Mouse (Mus musculus): ENCODE measurements around the gene Ttc7. TPM values are rescaled to one million over a fixed set of nuclear protein-coding genes. Genes with fewer than 3 reads are reported as not detected.

The Ttc7 gene
- total RNA-seq, 1 experiment from 2014 or later: 42.8 TPM

DNA sequence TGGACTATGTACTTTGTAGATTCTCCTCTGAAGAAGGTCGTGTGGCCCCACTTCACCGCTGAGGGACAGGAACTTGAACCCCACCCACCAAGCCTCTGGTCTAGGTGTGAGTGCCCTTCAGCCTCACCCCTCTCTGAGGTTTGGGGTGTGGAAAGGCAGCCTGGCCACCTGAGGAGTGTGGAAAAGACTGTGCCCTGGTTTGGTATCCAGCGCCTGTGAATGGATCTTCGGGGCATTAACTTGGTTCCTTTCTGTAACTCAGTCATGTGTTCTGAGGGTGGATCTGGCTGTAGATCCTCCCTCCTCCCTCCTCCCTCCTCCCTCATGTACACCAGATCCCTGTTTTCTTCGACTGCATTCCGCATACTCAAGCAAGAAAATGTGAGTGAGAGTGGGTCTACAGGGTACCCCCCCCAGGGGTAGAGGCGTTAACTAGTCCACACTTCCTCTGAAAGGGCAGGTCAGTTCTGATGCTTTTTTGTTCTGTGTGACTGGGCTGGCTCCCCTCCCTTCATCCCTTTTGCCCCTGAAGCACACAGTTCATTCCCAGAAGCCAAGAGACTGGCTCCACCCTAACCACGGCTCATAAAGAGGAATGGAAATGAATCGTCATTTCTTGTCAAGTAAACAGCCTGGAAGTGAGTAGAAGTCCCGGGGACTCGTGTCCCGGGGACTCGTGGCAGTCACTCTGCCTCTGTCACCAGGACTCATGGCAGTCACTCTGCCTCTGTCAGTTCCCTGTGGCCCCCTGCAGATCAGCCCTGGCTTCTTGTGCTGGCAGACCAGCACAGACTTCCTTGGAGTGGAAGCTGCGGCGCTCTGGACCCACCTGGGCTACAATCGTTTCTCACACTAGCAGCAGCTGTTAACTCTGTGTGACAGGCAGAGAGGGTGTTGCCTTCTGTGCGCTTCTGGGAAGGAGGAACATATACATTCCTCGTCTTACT is 30.5 kb downstream of the Ttc7 start:
- ATAC-seq (replicated peaks; ENCODE audit: low read depth, poor library complexity, severe bottlenecking): no peak

DNA sequence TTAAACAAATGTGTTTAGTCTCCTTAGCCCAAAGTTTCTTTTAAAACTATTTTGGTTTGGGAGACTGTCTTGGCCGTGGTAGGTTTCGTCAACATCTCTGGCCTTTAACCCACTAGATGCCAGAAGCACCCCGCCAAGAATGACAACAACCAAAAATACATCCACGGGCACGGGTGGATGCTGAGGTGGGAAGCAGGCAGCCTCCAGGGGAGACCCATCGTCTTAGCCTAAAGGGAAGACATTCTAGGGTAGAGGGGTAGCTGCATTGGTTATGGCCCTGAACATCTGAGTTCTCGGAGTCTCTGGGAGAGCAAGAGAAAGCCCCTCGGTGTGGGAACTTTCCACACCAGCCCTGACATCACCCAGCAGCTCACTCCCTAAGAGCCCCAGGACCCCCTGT is 31.4 kb downstream of the Ttc7 start:
- no peak for ATAC-seq (replicated peaks; ENCODE audit: low read depth, poor library complexity, severe bottlenecking)

DNA sequence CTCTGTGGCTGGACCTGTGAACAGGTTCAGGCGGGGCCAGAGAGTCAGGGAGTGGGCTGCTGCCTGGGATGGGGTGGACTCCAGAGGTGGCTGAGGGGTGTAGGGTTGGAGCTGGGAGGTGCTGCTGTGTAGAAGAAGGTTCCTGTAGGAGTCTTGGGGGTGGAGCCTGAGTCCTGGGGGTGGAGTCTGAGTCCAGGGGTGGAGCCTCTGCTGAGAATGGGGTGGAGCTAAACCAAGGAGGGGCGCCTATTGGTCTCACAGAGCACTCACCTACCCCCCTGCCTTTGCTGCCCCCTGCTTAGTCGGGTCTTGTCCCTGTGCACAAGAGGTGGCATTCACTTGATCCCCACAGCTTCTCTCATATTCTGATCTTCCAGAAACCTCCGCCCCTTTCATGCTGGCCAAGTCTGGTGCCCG is 31.9 kb downstream of the Ttc7 start:
- ATAC-seq (replicated peaks; ENCODE audit: low read depth, poor library complexity, severe bottlenecking): peak; percentile 46

DNA sequence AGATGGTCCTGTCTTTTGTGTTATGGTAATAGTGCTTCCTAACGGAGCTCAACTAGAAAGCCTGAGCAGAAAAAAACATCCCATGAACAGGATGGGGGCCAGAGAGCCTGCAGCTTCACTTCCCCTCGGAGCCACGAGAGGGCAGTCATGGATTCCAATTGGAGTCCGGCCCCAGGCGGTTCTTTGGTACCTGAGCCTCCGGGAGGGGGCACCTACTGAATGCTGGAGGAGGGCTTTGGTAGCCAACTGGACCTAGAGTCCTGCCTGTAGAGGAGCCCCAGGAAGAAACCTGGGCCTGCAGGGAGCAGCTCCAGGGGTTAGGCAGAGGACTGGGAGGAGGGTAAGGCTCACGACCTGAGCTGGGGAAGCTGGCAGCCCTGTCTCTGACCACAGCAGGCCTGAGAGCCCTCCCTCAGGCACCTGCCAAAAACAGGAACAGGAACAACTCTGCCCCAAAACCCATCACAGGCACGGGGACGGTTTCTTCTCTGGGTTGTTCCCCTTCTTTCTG is 32.4 kb downstream of the Ttc7 start:
- peak; percentile 87 for ATAC-seq (replicated peaks; ENCODE audit: low read depth, poor library complexity, severe bottlenecking)

DNA sequence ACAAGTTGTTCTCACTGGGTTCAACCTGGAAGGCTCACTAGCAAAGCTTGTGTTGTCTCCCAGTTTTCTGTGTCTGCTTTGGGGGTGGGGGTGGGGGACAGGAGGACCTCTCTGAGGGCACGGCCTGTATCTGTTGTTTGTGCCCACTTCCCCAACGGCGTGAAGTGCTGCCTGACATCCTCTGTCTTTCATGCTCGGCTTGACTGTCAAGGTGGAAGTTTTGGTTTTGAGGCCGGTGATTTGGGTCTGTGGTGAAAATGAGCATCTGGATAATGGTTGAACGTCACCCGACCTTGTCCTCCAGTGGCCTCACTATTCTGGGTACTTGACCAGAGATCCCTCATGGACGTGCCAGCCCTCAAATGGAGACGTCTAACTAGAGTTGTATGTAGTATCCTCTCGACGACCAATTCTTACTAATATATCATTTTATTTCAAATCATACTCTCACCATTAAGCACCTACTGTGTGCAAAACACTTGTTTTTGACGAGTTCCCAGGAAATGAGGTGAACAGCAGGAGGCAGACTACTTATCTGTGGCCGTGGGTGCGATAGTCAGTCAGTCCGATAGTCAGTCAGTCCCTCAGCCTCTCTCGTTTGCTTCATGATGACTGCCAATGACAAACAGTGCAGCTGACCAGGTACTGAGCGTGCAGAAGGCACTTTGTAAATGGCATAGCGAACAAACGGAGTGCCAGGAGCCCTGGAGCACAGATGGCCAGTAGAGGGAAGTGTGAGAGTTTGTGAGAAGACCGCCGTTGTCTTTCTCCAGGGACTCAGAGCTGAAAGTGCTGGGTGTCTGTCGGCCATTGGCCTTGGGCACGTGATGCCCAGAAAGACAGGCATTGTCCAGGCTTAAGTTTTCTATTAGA is 33.4 kb downstream of the Ttc7 start:
- ATAC-seq (replicated peaks; ENCODE audit: low read depth, poor library complexity, severe bottlenecking): no peak

DNA sequence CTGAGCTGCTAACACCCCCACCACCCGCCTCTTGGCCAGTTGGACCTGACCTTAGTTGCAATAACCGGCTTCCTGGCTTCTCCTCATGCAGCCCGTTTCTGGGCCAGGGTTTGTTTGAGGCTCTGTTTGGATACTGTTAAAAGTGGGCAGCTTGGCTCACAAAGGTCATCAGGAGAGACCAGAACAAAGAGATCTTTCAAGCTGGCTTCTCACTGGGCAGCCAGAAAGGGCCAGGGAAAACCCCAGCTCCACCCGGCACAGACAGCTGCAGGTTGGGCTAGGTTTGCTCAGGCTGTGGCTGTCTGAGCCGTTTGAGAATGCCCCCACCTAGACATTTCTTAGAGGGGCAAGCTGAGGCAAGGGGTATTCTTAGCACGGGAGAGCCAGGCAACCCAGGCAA is 34.6 kb downstream of the Ttc7 start:
- ATAC-seq (replicated peaks; ENCODE audit: low read depth, poor library complexity, severe bottlenecking): no peak

DNA sequence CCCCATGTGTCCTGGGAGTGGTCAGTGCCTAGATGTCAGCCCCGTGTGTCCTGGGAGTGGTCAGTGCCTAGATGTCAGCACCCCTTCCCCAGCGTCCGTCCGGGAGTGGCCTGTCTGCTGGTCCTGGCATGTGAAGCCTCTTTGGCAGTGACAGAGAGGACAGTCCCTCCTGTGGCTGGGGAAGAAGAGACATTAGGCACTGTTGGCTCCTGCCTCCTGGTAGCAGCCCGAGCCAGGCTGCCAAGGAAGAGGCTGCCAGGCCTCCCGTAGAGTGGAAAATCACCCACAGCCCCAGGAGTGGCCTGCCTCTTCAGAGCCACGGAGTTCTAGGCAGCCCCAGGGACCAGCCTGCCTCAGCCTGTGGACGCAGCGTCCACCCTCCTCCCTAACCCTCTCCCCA is 35.3 kb downstream of the Ttc7 start:
- no peak for ATAC-seq (replicated peaks; ENCODE audit: low read depth, poor library complexity, severe bottlenecking)

DNA sequence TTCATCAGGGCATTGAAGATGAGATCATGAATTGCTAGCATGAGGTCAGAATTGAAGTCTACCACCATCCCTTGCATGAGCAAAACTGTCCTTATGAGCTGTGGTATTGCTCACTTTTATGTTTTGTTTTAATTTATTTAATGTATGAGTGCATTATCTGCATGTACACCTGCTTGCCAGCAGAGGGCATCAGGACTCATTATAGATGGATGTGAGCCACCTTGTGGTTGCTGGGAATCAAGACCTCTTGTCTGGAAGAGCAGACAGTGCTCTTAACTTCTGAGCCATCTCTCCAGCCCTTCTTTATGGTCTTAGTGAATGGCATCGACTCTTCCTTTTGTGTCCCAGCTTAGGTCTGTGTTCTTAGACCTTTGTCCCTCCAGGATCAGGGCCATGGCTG is 39.0 kb downstream of the Ttc7 start:
- 0 out of 2 replicates have a peak, but pooled peaks have one; percentile 37 for ATAC-seq (replicated peaks; ENCODE audit: low read depth, poor library complexity, severe bottlenecking)

DNA sequence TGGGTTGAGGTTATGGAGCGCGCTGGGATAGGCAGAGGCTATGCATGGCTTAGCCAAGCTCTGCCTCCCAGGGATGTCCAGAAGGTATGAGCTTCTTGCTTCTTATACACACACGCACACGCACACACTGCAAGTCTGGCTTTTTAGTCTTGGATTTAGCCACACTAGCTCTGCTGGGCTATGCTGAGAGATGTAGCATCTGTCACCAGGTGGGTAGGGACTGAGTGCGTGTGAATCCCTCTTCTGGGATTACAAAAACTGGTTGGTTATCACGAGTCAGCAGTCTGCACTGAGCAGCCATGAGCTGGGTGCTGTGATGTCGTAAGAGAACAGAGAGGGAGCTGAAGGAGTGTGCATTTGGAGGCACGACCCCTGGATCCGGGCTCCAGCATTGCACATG is 40.5 kb downstream of the Ttc7 start:
- ATAC-seq (replicated peaks; ENCODE audit: low read depth, poor library complexity, severe bottlenecking): no peak

DNA sequence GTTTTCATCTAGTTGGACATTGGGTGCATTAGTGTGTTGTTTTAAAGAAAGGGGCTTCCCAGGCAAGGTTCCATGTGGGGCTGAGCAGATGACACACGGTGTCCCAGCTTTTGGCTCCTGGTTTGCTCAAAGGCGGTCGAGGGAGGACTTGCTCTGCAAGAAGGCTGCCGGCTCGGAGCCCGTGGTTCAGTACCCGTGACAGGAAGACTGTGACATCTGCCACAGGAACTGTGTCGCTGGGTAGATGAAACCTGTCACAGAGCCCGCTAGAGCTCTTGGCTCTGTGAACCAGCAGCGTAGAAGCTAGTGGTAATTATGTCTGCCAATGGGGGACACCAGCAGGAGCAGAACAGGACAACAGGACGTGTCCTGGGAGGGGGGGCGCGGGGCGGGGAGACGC is 42.8 kb downstream of the Ttc7 start:
- peak; percentile 22; the same call in 1 of the 2 replicates for ATAC-seq (replicated peaks; ENCODE audit: low read depth, poor library complexity, severe bottlenecking)

DNA sequence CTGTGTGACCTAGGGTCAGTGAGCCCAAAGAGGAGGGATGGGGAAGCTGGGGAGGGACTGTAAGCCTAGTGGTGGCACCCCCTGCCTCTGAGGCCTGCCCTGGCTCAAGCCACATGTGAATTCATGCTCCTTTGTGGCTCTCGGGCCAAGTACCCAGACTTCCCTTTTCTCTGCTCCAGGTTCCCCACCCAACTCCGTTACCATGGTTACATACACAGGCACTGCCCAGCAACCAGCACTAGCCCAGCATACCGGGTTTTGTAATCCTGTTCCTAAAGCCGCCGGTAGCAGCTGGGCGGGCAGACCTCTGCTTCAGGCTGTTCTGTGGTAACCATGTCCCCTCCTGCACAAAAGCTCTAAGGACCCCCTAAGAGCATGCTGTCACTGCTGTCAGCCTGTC is 44.3 kb downstream of the Ttc7 start:
- peak; percentile 95 for ATAC-seq (replicated peaks; ENCODE audit: low read depth, poor library complexity, severe bottlenecking)

DNA sequence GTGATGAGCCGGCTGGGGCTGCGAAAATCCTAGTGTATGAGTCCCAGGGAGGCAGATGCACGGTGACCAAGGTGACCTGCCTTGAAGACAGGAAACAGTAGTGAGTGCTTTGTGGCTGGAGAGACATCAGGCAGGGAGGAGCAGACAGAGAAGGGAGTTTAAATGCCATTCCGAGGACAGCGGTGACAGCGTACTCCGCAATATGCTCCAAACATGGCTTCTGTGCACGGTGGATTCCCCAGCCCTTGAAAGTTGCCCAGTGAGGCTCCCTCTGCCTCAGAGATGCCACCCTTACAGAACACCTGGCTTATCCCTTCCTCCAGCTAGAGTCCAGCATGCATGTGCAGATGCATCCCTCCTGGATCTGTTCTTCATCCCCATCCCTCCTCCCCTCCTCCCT is 45.0 kb downstream of the Ttc7 start:
- no peak for ATAC-seq (replicated peaks; ENCODE audit: low read depth, poor library complexity, severe bottlenecking)

DNA sequence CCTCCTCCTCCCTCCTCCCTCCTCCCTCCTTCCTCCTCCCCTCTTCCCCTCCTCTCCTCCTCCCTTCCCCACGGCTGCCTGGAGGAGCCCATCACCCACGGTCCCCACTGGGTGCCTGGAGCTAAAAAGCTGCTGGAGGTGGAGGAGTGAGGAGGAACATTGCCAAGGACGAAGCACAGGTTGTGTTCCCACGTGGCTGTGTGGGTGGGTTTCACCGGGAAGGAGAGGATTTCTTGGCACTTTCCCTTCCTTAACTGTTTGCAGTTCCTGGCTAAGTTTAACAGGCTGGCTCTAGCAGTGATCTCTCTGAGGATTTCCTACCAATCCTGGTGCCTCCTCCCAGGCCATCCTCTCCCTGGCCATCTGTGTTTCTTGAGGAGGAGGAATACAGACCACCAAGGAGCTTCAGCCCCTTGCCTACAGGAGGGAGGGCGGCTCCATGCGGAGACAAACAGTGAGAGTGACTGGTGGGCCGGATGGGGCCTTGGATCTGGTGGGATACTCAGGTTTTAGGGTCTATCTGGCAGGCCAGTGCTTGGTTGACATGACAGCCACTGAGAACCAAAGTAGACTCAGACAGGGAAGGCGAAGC is 45.6 kb downstream of the Ttc7 start:
- no peak for ATAC-seq (replicated peaks; ENCODE audit: low read depth, poor library complexity, severe bottlenecking)

DNA sequence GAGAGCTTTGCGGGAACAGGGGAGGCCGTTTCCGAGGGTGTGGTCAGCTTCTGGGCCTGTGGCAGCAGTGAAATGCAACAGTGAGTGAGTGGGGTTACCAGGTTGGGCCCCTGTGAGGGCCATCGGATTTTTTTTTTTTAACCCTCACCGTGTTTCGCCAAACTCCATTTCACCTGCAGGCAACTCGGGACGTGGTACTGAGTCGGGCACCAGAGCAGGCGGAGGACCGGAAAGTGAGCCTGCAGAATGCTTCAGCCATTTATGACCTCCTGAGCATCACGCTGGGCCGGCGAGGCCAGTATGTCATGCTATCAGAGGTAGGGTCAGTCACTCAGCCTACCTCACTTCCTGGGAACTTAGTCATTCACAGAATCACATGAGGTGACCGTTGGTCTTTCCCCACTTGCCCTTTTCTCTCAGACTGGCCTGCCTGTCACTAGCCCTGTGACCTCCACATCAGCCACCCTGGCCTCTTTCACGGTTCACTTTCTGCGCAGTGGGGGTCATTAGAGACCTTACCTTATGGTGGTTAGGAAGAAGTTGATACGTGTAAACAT is 46.5 kb downstream of the Ttc7 start:
- no peak for ATAC-seq (replicated peaks; ENCODE audit: low read depth, poor library complexity, severe bottlenecking)

DNA sequence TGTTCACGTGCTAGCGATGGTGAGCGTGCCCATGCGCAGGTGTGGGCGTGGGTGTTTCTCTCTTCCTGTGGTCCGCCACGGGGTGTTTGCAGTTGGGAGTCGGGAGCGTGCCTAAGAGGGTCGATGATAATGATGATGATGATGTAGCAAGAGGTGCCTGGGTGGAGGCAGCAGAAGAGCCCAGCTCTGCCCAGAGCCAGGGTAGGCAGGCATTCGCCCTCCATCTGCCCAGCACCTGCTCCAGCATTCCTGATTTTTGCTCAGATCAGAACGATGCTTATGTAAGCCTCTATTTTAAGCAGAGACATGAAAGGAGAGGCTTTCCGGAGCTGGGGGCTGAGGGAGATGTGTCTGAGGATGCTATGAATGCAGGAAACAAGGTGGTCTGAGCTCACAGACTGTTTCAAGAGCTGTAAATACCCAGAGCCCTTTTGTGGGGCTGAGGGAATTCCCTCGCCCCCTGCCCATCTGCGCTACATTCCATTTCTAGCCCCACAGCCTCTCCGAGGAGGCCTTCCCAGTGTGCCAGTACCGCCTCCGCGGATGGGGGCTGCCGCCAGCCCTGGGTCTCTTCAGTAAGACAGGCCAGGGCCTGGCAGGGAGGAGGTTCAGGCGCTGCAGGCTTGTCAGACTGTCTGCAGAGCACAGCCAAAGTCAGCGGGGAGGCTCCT is 47.7 kb downstream of the Ttc7 start:
- no peak for ATAC-seq (replicated peaks; ENCODE audit: low read depth, poor library complexity, severe bottlenecking)

DNA sequence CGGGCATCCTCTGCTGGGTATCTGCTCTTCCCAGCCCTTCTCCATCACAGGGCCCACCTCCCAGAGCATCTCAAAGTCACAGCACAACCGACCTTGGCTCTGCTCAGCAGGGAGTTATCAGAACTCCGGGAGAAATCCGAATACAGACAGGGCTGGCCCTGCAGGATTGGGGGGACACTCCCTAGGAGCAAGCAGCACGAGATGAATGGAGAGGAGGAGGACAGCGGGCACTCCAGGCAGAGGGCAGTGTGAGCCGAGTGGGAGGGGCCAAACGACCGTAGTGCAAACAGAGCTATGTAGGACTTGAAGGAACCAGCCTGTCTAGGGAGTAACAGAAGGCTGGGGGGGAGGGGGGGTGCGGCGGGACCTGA is 48.2 kb downstream of the Ttc7 start:
- peak; percentile 20; the same call in 1 of the 2 replicates for ATAC-seq (replicated peaks; ENCODE audit: low read depth, poor library complexity, severe bottlenecking)

DNA sequence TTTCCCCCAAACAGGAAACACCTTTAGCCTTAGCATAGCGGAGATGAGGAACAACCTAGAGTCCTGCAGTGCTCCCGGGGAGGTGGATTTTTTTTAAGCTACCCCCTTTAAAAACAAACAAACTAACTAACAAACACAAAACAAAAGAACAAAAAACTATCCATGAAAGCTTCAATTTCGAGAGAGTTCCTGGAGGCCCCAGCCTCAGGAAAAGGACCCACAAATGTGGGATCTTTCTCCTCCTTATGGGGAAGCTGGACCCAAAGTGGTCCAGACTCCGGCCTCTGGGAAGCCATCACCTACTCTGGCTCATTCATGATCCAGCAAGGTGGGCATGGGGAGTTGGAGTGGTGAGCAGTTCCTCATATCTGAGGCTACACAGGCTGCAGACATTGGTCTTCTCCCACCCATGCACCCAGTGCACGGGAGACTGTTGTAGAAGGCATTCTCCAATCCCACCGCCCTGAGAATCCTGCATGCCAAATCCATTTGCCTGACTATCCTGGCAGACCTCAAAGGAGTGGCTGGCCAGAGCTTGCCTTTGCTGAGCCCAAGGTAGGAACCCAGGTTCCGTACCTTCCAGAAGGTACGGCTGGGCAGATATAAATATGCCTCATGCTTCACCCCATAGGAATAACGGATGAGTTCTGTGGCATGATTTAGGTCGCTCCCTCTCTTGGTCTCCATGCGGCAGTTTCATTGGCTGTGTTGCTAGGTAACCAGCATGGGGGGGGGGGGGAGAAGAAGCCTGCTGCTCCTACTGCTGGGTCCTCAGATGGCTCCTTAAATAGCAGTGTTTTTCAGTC is 48.9 kb downstream of the Ttc7 start:
- ATAC-seq (replicated peaks; ENCODE audit: low read depth, poor library complexity, severe bottlenecking): no peak

DNA sequence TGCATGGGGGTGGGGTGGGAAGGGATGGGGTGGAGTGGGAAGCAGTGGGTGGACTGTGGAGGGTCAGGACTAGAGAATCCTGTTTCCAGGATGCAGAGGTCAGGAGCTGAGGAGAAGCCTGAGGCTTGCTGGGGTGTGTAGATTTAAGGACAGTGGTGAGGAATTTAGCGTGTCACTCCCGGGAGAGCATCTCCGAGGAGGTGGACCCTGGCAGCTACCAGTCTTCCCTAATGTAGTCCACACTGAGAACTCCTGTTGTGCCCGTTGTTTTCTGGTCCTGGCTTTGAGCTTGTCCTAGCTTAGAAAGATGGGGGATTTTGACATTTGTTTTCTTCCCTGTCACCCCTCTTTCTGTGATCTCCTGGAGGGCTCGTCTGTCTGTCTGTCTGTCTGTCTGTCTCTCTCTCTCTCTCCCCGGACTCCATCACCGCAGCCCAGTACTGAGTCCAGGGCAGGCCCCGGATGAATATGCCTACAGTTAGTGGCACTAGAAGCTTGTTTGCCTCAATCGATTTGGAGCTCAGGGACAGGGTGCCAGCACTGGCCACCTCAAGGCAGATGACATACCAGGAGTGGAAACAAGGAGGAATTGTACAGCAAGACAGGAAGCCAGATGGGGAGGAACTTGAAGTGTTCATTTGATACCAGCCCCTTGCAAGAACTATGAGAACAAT is 49.6 kb downstream of the Ttc7 start:
- ATAC-seq (replicated peaks; ENCODE audit: low read depth, poor library complexity, severe bottlenecking): no peak
